Mouse (Mus musculus): ENCODE measurements around the gene Gm20388.

Gm20388 gene

GRCm38 (mm10) chr8:122867982-122868381 lies 2957.3 kb downstream of the Gm20388 start:
- DNase-seq (ENCODE audit: low read depth, low spot score) = no peak

GRCm38 (mm10) chr8:122870377-122870863 lies 2959.8 kb downstream of the Gm20388 start:
- peak; percentile 66 for DNase-seq (ENCODE audit: low read depth, low spot score)

- no peak for DNase-seq (ENCODE audit: low read depth, low spot score)
Measured at GRCm38 (mm10) chr8:122871663-122872062, 2961.0 kb downstream of the Gm20388 start.

GRCm38 (mm10) chr8:122873171-122873570 lies 2962.5 kb downstream of the Gm20388 start:
- DNase-seq (ENCODE audit: low read depth, low spot score) = no peak

- DNase-seq (ENCODE audit: low read depth, low spot score) = no peak
Measured at GRCm38 (mm10) chr8:122875186-122875585, 2964.5 kb downstream of the Gm20388 start.

GRCm38 (mm10) chr8:122878231-122878630 lies 2967.6 kb downstream of the Gm20388 start:
- DNase-seq (ENCODE audit: low read depth, low spot score) = no peak

GRCm38 (mm10) chr8:122880302-122880701 lies 2969.7 kb downstream of the Gm20388 start:
- no peak for DNase-seq (ENCODE audit: low read depth, low spot score)

GRCm38 (mm10) chr8:122883671-122884070 lies 2973.0 kb downstream of the Gm20388 start:
- DNase-seq (ENCODE audit: low read depth, low spot score) = no peak

- peak; percentile 27 for DNase-seq (ENCODE audit: low read depth, low spot score)
Measured at GRCm38 (mm10) chr8:122891440-122891839, 2980.8 kb downstream of the Gm20388 start.

- no peak for DNase-seq (ENCODE audit: low read depth, low spot score)
Measured at GRCm38 (mm10) chr8:122893451-122893850, 2982.8 kb downstream of the Gm20388 start.

- DNase-seq (ENCODE audit: low read depth, low spot score) = no peak
Measured at GRCm38 (mm10) chr8:122896317-122896716, 2985.7 kb downstream of the Gm20388 start.

GRCm38 (mm10) chr8:122897200-122897599 lies 2986.6 kb downstream of the Gm20388 start:
- DNase-seq (ENCODE audit: low read depth, low spot score) = no peak

- no peak for DNase-seq (ENCODE audit: low read depth, low spot score)
Measured at GRCm38 (mm10) chr8:122898018-122898417, 2987.4 kb downstream of the Gm20388 start.

- no peak for DNase-seq (ENCODE audit: low read depth, low spot score)
Measured at GRCm38 (mm10) chr8:122898473-122898872, 2987.8 kb downstream of the Gm20388 start.

- no peak for DNase-seq (ENCODE audit: low read depth, low spot score)
Measured at GRCm38 (mm10) chr8:122899085-122899484, 2988.4 kb downstream of the Gm20388 start.

GRCm38 (mm10) chr8:122901476-122901875 lies 2990.8 kb downstream of the Gm20388 start:
- DNase-seq (ENCODE audit: low read depth, low spot score) = no peak

- DNase-seq (ENCODE audit: low read depth, low spot score) = no peak
Measured at GRCm38 (mm10) chr8:122901892-122902515, 2991.4 kb downstream of the Gm20388 start.

- no peak for DNase-seq (ENCODE audit: low read depth, low spot score)
Measured at GRCm38 (mm10) chr8:122902581-122902980, 2991.9 kb downstream of the Gm20388 start.

GRCm38 (mm10) chr8:122903002-122903401 lies 2992.4 kb downstream of the Gm20388 start:
- no peak for DNase-seq (ENCODE audit: low read depth, low spot score)

- no peak for DNase-seq (ENCODE audit: low read depth, low spot score)
Measured at GRCm38 (mm10) chr8:122904496-122904895, 2993.9 kb downstream of the Gm20388 start.

GRCm38 (mm10) chr8:122905346-122905745 lies 2994.7 kb downstream of the Gm20388 start:
- no peak for DNase-seq (ENCODE audit: low read depth, low spot score)

- peak; percentile 79 for DNase-seq (ENCODE audit: low read depth, low spot score)
Measured at GRCm38 (mm10) chr8:122906463-122907021, 2995.9 kb downstream of the Gm20388 start.

GRCm38 (mm10) chr8:122912150-122912549 lies 3001.5 kb downstream of the Gm20388 start:
- DNase-seq (ENCODE audit: low read depth, low spot score) = no peak

Data from ES-CJ7 (cell line).